Mouse (Mus musculus) limb, embryonic 14.5 days (tissue): ENCODE measurements around the gene Arhgap24. TPM values are rescaled to one million over a fixed set of nuclear protein-coding genes. Genes with fewer than 3 reads are reported as not detected.
"Not testable (repeated sequence)": the region's sequence is repeated elsewhere in the genome, so short reads cannot be mapped to it uniquely, and the experiment has no call there.

Experiments
- ATAC-seq: fragments of 200-750 bp; cut with Nextera tagmentation; 2 replicates; pipeline ENCODE4 v1.8.0; 2017; ENCODE audit warnings: low read depth, moderate number of reproducible peaks, moderate TSS enrichment; ENCODE audit not compliant: low FRiP score
- DNase-seq: peaks from one replicate; pipeline ENCODE4 v3.0.0-alpha.2; 2015; ENCODE audit warnings: low spot score
- H3K27ac ChIP-seq: fragments of 300-500 bp; sonication (generic); replicated peaks from 2 replicates; pipeline ENCODE4 v1.5.1; 2014; ENCODE audit warnings: low read depth, mild to moderate bottlenecking, low read length, moderate library complexity, mixed read lengths
- H3K27me3 ChIP-seq: fragments of 300-500 bp; sonication (generic); 2 replicates; pipeline ENCODE4 v1.6.1; 2014; ENCODE audit warnings: low read length, mixed read lengths; ENCODE audit not compliant: control insufficient read depth, insufficient read depth
- H3K36me3 ChIP-seq: fragments of 300-500 bp; sonication (generic); 2 replicates; pipeline ENCODE4 v1.6.1; 2014; ENCODE audit warnings: mild to moderate bottlenecking, low read length, moderate library complexity, mixed read lengths; ENCODE audit not compliant: control insufficient read depth, insufficient read depth
- H3K4me1 ChIP-seq: fragments of 300-500 bp; sonication (generic); 2 replicates; pipeline ENCODE4 v1.6.1; 2014; ENCODE audit warnings: antibody characterized with exemption, low read length, mixed read lengths; ENCODE audit not compliant: control insufficient read depth, insufficient read depth
- H3K4me2 ChIP-seq: fragments of 300-500 bp; sonication (generic); replicated peaks from 2 replicates; pipeline ENCODE4 v1.6.1; 2014; ENCODE audit warnings: low read depth, mild to moderate bottlenecking, low read length, moderate library complexity; ENCODE audit not compliant: severe bottlenecking
- H3K4me3 ChIP-seq: fragments of 300-500 bp; sonication (generic); replicated peaks from 2 replicates; pipeline ENCODE4 v1.5.1; 2014; ENCODE audit warnings: low read length
- H3K9ac ChIP-seq: fragments of 300-500 bp; sonication (generic); 2 replicates; pipeline ENCODE4 v1.6.1; 2014; ENCODE audit warnings: mild to moderate bottlenecking, low read depth, low read length, moderate library complexity; ENCODE audit not compliant: severe bottlenecking
- H3K9me3 ChIP-seq: fragments of 300-500 bp; sonication (generic); 2 replicates; pipeline ENCODE4 v1.6.1; 2016; ENCODE audit warnings: low read length; ENCODE audit not compliant: control insufficient read depth
- POLR2A ChIP-seq: fragments of 200-500 bp; IDR thresholded peaks from 2 replicates; pipeline ENCODE4 v1.8.0; 2012; ENCODE audit warnings: inconsistent platforms, mild to moderate bottlenecking, moderate library complexity, borderline replicate concordance; ENCODE audit not compliant: insufficient read depth, insufficient read length; ENCODE audit errors: extremely low read depth
- WGBS: fragments of 180-500 bp; shearing (Covaris S2); extraction: QIAGEN DNeasy Blood & Tissue Kit; methylation state at CpG from one replicate; pipeline ENCODE4 v1.1.7; 2014; 5-methylcytosine and 5-hydroxymethylcytosine counted together
- polyA plus RNA-seq, 2 experiments: library from polyadenylated mRNA; depleted of rRNA in 1 of 2; stranded (reverse) in 1 of 2; unstranded in 1 of 2; fragments of >200 nt; fragmentation: Nextera tagmentation in 1 of 2; extraction: Ambion mirVana in 1 of 2; gene quantifications; 2 replicates each; pipeline versions ENCODE4 v1.2.1 to v1.2.3; 2012 to 2014

Gene Arhgap24
- polyA plus RNA-seq, 2 experiments, result 20.2 to 25.8 TPM

GRCm38 (mm10) chr5:102904066-102904465 lies 422.9 kb downstream of the Arhgap24 start:
- no peak for DNase-seq
- TF ChIP-seq POLR2A, result no peak
- H3K36me3 ChIP-seq, result no peaks in the 10 kb centered on the region
- no peak for ATAC-seq
- no peak overlapping the region for H3K4me2 ChIP-seq
- no peaks in the 10 kb centered on the region for H3K4me1 ChIP-seq
- H3K4me3 ChIP-seq, result no peak overlapping the region
- H3K27ac ChIP-seq, result no peak overlapping the region
- WGBS, result 85% methylated on average over 12 of the region's 12 CpGs
- no peaks in the 10 kb centered on the region for H3K9me3 ChIP-seq
- H3K9ac ChIP-seq, result no peak overlapping the region
- no peaks in the 10 kb centered on the region for H3K27me3 ChIP-seq

- WGBS, result 73% methylated on average over 13 of the region's 13 CpGs
- no peak for DNase-seq
- Histone ChIP-seq H3K9ac (no peak overlapping the region), H3K4me1 (no peaks in the 10 kb centered on the region), H3K27ac (no peak overlapping the region), H3K27me3 (no peaks in the 10 kb centered on the region), H3K36me3 (no peaks in the 10 kb centered on the region), H3K4me3 (no peak overlapping the region), H3K4me2 (no peak overlapping the region), H3K9me3 (no peaks in the 10 kb centered on the region)
- no peak for ATAC-seq
- TF ChIP-seq POLR2A, result no peak
These were observed 424.4 kb downstream of the Arhgap24 start for GRCm38 (mm10) chr5:102905441-102906211.

- TF ChIP-seq POLR2A, result no peak
- ATAC-seq (no peak), DNase-seq (no peak)
- no peaks in the 10 kb centered on the region for H3K27me3 ChIP-seq
- H3K9me3 ChIP-seq, result no peaks in the 10 kb centered on the region
- no peak overlapping the region for H3K27ac ChIP-seq
- no peak overlapping the region for H3K4me3 ChIP-seq
- no peak overlapping the region for H3K9ac ChIP-seq
- WGBS, result 83% methylated on average over 2 of the region's 2 CpGs
- no peak overlapping the region for H3K4me2 ChIP-seq
- H3K36me3 ChIP-seq, result no peaks in the 10 kb centered on the region
- no peaks in the 10 kb centered on the region for H3K4me1 ChIP-seq
These were observed 439.0 kb downstream of the Arhgap24 start for GRCm38 (mm10) chr5:102920199-102920598.

- H3K9ac ChIP-seq, result no peak overlapping the region
- 79% methylated on average over 5 of the region's 5 CpGs for WGBS
- no peak for TF ChIP-seq POLR2A
- ATAC-seq (no peak), DNase-seq (no peak)
- H3K9me3 ChIP-seq, result no peaks in the 10 kb centered on the region
- H3K4me1 ChIP-seq, result no peaks in the 10 kb centered on the region
- H3K4me3 ChIP-seq, result no peak overlapping the region
- no peak overlapping the region for H3K27ac ChIP-seq
- no peak overlapping the region for H3K4me2 ChIP-seq
- no peaks in the 10 kb centered on the region for H3K36me3 ChIP-seq
- no peaks in the 10 kb centered on the region for H3K27me3 ChIP-seq
These were observed 445.6 kb downstream of the Arhgap24 start for GRCm38 (mm10) chr5:102926786-102927185.

- 52% methylated on average over 6 of the region's 6 CpGs for WGBS
- H3K4me2 ChIP-seq, result no peak overlapping the region
- H3K27ac ChIP-seq, result no peak overlapping the region
These were observed 449.0 kb downstream of the Arhgap24 start for GRCm38 (mm10) chr5:102930161-102930560.

GRCm38 (mm10) chr5:102943864-102944630 lies 462.9 kb downstream of the Arhgap24 start:
- H3K4me3 ChIP-seq, H3K4me2 ChIP-seq, H3K9ac ChIP-seq, DNase-seq, H3K4me1 ChIP-seq, H3K27me3 ChIP-seq, ATAC-seq, H3K36me3 ChIP-seq, H3K27ac ChIP-seq, H3K9me3 ChIP-seq: not testable (repeated sequence)
- WGBS, result 80% methylated on average over 17 of the region's 17 CpGs

More at GRCm38 (mm10) chr5:102930161-102930560, 449.0 kb downstream of the Arhgap24 start:
- H3K9ac ChIP-seq, result no peak overlapping the region
- no peaks in the 10 kb centered on the region for H3K27me3 ChIP-seq
- no peaks in the 10 kb centered on the region for H3K9me3 ChIP-seq
- no peaks in the 10 kb centered on the region for H3K4me1 ChIP-seq
- no peaks in the 10 kb centered on the region for H3K36me3 ChIP-seq
- TF ChIP-seq POLR2A, result no peak
- no peak for ATAC-seq
- H3K4me3 ChIP-seq, result no peak overlapping the region
- peak; percentile 32 for DNase-seq
